Mouse (Mus musculus) granulocyte monocyte progenitor cell, adult 5-6 weeks (primary cell): ENCODE results near the gene Gm15446. TPM values are rescaled to one million over a fixed set of nuclear protein-coding genes. Genes with fewer than 3 reads are reported as not detected.
A peak's percentile ranks its signal among the peaks of the same experiment; 100 is the strongest.
"Not testable (repeated sequence)": the region's sequence is repeated elsewhere in the genome, so short reads cannot be mapped to it uniquely, and the experiment has no call there.

Experiments
- ATAC-seq: replicated peaks from 2 replicates; pipeline ENCODE4 v1.8.0; 2016; ENCODE audit warnings: mild to moderate bottlenecking, moderate TSS enrichment, inconsistent platforms; ENCODE audit not compliant: poor library complexity, severe bottlenecking
- total RNA-seq, 2 experiments: library from RNA; stranded (forward) in 1 of 2; stranded (reverse) in 1 of 2; fragments of 200-712, 200-1000 nt in 1 of 2; fragments of >200 nt in 1 of 2; fragmentation: Nextera tagmentation in 1 of 2; gene quantifications; 2 replicates each; pipeline ENCODE4 v1.2.3; 2014 to 2017

Gene Gm15446
- total RNA-seq (2014; fragmentation: Nextera tagmentation) (26.2 and 35.1 TPM in 2 replicates), total RNA-seq (2017) (73.0 and 188 TPM in 2 replicates)

- peak; percentile 98 for ATAC-seq
These were observed at the start of gene Gm15446 for GRCm38 (mm10) chr5:109923261-109924071. Gene Gm15446 (plus strand): TSS chr5:109923400.

GRCm38 (mm10) chr5:109924129-109924528, 929 bp downstream of the Gm15446 start:
- ATAC-seq: not testable (repeated sequence)

- ATAC-seq: no peak
These were observed 1.7 kb downstream of the Gm15446 start for GRCm38 (mm10) chr5:109924936-109925335.

GRCm38 (mm10) chr5:109950281-109950680, 27.1 kb downstream of the Gm15446 start:
- ATAC-seq: no peak

GRCm38 (mm10) chr5:109980743-109981142, 57.5 kb downstream of the Gm15446 start:
- ATAC-seq: not testable (repeated sequence)

Other genes with a start within 250 kb of the Gm15446 start
- gene 5430403G16Rik, start 232.4 kb upstream of the Gm15446 start, total RNA-seq (2014; fragmentation: Nextera tagmentation): 2.3 and 3.9 TPM in 2 replicates
- 1.1 and 1.3 TPM in 2 replicates for gene 5430403G16Rik, start 232.4 kb upstream of the Gm15446 start, total RNA-seq (2017)
- gene 4930522L14Rik, start 171.5 kb upstream of the Gm15446 start, total RNA-seq (2014; fragmentation: Nextera tagmentation): 2.1 and 22.0 TPM in 2 replicates
- 16.8 and 22.8 TPM in 2 replicates for gene 4930522L14Rik, start 171.5 kb upstream of the Gm15446 start, total RNA-seq (2017)
- gene Zfp932, start 73.1 kb downstream of the Gm15446 start, total RNA-seq (2014; fragmentation: Nextera tagmentation): 31.7 and 62.0 TPM in 2 replicates
- gene Zfp932, start 73.1 kb downstream of the Gm15446 start, total RNA-seq (2017): 63.1 and 110 TPM in 2 replicates
- gene Gm17655, start 149.1 kb downstream of the Gm15446 start, total RNA-seq (2014; fragmentation: Nextera tagmentation): 5.2 and 20.4 TPM in 2 replicates
- 4.4 and 12.0 TPM in 2 replicates for gene Gm17655, start 149.1 kb downstream of the Gm15446 start, total RNA-seq (2017)
- 0.73 and 1.7 TPM in 2 replicates for gene Gm35315, start 171.0 kb downstream of the Gm15446 start, total RNA-seq (2014; fragmentation: Nextera tagmentation)
- 0.72 and 1.6 TPM in 2 replicates for gene Gm35315, start 171.0 kb downstream of the Gm15446 start, total RNA-seq (2017)
- not detected in 2 replicates for gene Plcxd1, start 176.6 kb downstream of the Gm15446 start, total RNA-seq (2014; fragmentation: Nextera tagmentation)
- not detected in 2 replicates for gene Plcxd1, start 176.6 kb downstream of the Gm15446 start, total RNA-seq (2017)
- gene Gtpbp6, start 184.8 kb downstream of the Gm15446 start, total RNA-seq (2014; fragmentation: Nextera tagmentation): 20.4 and 32.2 TPM in 2 replicates
- 9.2 and 14.0 TPM in 2 replicates for gene Gtpbp6, start 184.8 kb downstream of the Gm15446 start, total RNA-seq (2017)
- gene Zfp605, start 186.7 kb downstream of the Gm15446 start, total RNA-seq (2014; fragmentation: Nextera tagmentation): 6.4 and 8.4 TPM in 2 replicates
- gene Zfp605, start 186.7 kb downstream of the Gm15446 start, total RNA-seq (2017): 3.3 and 9.3 TPM in 2 replicates
- 28.0 and 33.3 TPM in 2 replicates for gene Chfr, start 212.4 kb downstream of the Gm15446 start, total RNA-seq (2014; fragmentation: Nextera tagmentation)
- 39.4 and 45.1 TPM in 2 replicates for gene Chfr, start 212.4 kb downstream of the Gm15446 start, total RNA-seq (2017)